Mouse (Mus musculus) intestine, embryonic 15.5 days (tissue): ENCODE measurements around the gene Carmil1. TPM values are rescaled to one million over a fixed set of nuclear protein-coding genes. Genes with fewer than 3 reads are reported as not detected.

Source experiments
- ATAC-seq: fragments of 200-750 bp; cut with Nextera tagmentation; 2 replicates; pipeline ENCODE4 v1.8.0; 2017; ENCODE audit warnings: moderate TSS enrichment, moderate library complexity
- H3K27ac ChIP-seq: fragments of 300-500 bp; sonication (generic); 2 replicates; pipeline ENCODE4 v1.5.1; 2015; ENCODE audit warnings: mild to moderate bottlenecking, inconsistent platforms
- H3K27me3 ChIP-seq: fragments of 300-500 bp; sonication (generic); replicated peaks from 2 replicates; pipeline ENCODE4 v1.6.1; 2015; ENCODE audit warnings: inconsistent platforms
- H3K36me3 ChIP-seq: fragments of 300-500 bp; sonication (generic); 2 replicates; pipeline ENCODE4 v1.6.1; 2015; ENCODE audit warnings: inconsistent platforms
- H3K4me1 ChIP-seq: fragments of 300-500 bp; sonication (generic); replicated peaks from 2 replicates; pipeline ENCODE4 v1.6.1; 2015; ENCODE audit warnings: inconsistent platforms
- H3K4me2 ChIP-seq: fragments of 300-500 bp; sonication (generic); replicated peaks from 2 replicates; pipeline ENCODE4 v1.6.1; 2015; ENCODE audit warnings: mild to moderate bottlenecking, inconsistent platforms
- H3K4me3 ChIP-seq: fragments of 300-500 bp; sonication (generic); replicated peaks from 2 replicates; pipeline ENCODE4 v1.5.1; 2015; ENCODE audit warnings: inconsistent platforms
- H3K9ac ChIP-seq: fragments of 300-500 bp; sonication (generic); 2 replicates; pipeline ENCODE4 v1.6.1; 2015; ENCODE audit warnings: inconsistent platforms
- H3K9me3 ChIP-seq: fragments of 300-500 bp; sonication (generic); 2 replicates; pipeline ENCODE4 v1.6.1; 2016; ENCODE audit warnings: inconsistent platforms
- WGBS: fragments of 180-500 bp; shearing (Covaris S2); methylation state at CpG from one replicate; pipeline ENCODE4 v1.1.7; 2015; 5-methylcytosine and 5-hydroxymethylcytosine counted together
- polyA plus RNA-seq: library from polyadenylated mRNA; unstranded; fragments of >200 nt; fragmentation: Nextera tagmentation; extraction: Ambion mirVana; gene quantifications from 2 replicates; pipeline ENCODE4 v1.2.1, GENCODE M21; 2015

The Carmil1 gene
- 40.0 and 40.3 TPM in 2 replicates for polyA plus RNA-seq

GRCm38 (mm10) chr13:24280439-24281431 is at the start of gene Carmil1:
Gene Carmil1 (minus strand): TSS chr13:24280795.
- no peaks in the 10 kb centered on the region for H3K9me3 ChIP-seq
- WGBS, result under 1% methylated on average over 95 of the region's 96 CpGs
- H3K4me2 ChIP-seq, result peak within 1 kb of the TSS; percentile 81
- H3K4me3 ChIP-seq, result peak within 1 kb of the TSS; percentile 86
- H3K4me1 ChIP-seq, result 0 out of 2 replicates have a peak, but pooled peaks cover 12% of the 10 kb centered on the region
- peak; percentile 98 for ATAC-seq
- peak within 1 kb of the TSS; percentile 83 for H3K9ac ChIP-seq
- no peaks in the 10 kb centered on the region for H3K36me3 ChIP-seq
- H3K27me3 ChIP-seq, result no peaks in the 10 kb centered on the region
- peak within 1 kb of the TSS; percentile 94 for H3K27ac ChIP-seq

DNA sequence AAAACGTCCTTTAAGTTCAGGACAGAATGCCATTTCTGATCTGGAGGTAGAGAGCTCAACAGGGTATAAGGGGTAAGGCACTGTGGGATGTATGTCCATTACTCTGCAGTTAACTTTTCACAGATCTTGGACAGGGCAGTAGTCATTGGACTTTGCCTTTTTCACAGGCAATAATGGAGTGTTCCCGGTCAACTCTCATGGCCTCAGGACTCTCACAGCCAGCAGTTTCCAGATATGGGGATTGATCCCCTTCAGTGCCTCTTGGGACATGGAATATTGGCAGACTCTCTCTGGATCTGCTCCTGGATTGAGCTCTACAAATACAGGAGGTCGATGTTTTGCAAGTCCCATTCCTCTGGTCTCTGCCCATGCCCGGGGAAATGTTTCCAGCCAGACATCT is 49.5 kb upstream of the Carmil1 start:
- no peak overlapping the region for H3K9ac ChIP-seq
- no peak overlapping the region for H3K4me2 ChIP-seq
- no peaks in the 10 kb centered on the region for H3K27me3 ChIP-seq
- H3K27ac ChIP-seq, result no peak overlapping the region
- 0 out of 2 replicates have a peak, but pooled peaks cover 4% of the 10 kb centered on the region for H3K4me1 ChIP-seq
- 76% methylated on average over 4 of the region's 4 CpGs for WGBS
- H3K36me3 ChIP-seq, result no peaks in the 10 kb centered on the region
- ATAC-seq, result no peak
- no peaks in the 10 kb centered on the region for H3K9me3 ChIP-seq
- no peak overlapping the region for H3K4me3 ChIP-seq

DNA sequence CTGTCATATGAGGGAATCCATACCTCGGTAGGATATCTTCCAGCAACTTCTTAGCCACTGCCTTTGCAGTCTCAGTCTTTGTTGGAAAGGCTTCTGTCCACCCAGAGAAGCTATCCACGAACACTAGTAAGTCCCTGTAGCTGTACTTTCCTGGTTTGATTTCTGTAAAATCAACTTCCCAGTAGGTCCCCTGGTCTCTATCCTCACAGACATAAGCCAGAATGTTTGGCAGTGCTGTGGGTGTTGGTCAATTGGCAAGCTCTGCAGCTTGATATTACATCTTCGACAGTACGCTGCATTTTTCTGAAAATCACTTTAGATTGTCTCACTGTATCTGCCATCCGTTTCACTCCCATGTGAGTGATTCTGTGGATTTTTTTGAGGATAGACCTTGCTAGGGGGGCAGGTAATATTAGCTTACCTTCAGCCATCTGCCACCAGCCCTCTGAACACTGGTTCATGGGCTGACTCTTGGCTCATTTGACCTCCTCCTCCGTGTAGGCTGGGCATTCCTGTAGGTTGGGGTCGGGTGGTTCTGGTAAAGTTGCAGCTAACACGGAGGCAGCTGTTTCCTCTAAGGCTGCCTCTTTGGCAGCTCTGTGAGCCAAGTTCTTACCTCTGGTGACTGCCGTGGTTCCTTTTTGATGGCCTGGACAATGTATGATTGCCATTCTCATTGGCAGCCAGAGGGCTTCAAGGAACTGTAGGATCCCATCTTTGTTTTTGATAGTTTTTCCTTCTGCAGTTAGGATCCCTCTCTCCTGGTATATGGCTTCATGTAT is 47.6 kb upstream of the Carmil1 start:
- Histone ChIP-seq H3K36me3 (no peaks in the 10 kb centered on the region), H3K4me1 (0 out of 2 replicates have a peak, but pooled peaks cover 4% of the 10 kb centered on the region), H3K4me3 (no peak overlapping the region), H3K9ac (no peak overlapping the region), H3K27ac (no peak overlapping the region), H3K4me2 (no peak overlapping the region), H3K27me3 (no peaks in the 10 kb centered on the region), H3K9me3 (no peaks in the 10 kb centered on the region)
- ATAC-seq, result no peak
- WGBS, result 71% methylated on average over 9 of the region's 9 CpGs

DNA sequence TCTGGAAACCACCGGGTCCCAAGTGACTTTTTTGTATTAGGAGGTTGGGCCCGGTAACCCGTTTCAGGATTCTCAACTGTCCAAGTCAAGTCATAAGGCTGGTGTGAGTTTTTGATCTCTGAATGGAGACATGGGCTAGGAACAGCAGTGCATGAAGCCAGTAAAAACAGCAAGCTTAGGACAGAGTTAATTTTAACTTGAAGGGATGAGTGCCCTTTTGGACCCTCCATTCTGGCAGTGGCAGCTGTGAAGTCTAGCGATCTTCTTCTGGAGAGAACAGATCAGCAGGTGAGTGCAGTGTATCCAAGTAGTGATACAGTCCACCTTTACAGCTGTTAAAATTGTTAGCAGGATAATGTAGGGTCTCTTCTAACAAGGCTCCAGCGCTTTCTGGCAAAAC is 46.6 kb upstream of the Carmil1 start, which contains the start of gene Cmah:
Cmah (plus strand) TSS at position 204 of the 400 bp plus-strand sequence.
- 0 out of 2 replicates have a peak, but pooled peaks cover 3% of the 10 kb centered on the region for H3K4me1 ChIP-seq
- H3K9ac ChIP-seq, result no peak within 1 kb of the TSS
- no peak within 1 kb of the TSS for H3K27ac ChIP-seq
- H3K27me3 ChIP-seq, result no peaks in the 10 kb centered on the region
- H3K36me3 ChIP-seq, result no peaks in the 10 kb centered on the region
- 72% methylated on average over 5 of the region's 5 CpGs for WGBS
- H3K9me3 ChIP-seq, result no peaks in the 10 kb centered on the region
- ATAC-seq, result no peak
- no peak within 1 kb of the TSS for H3K4me3 ChIP-seq
- no peak within 1 kb of the TSS for H3K4me2 ChIP-seq

DNA sequence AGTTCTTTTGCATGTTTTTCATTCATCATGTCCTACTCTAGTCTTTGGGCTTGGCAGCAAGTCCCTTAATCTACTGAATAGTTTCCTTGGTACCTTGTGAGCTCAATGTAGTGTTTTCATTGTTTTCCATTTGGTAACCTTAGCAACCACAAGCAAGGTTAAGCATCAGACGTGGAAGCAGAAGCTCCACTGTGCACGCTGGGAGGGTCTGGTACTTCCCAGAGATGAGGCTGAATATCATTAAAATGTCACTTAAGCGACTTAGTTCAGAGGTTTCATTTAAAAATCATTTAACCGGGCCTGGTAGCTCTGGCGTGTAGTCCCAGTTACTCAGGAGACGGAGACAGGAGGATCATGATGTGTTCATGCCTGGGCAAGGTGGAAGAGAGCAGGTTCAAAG is 40.7 kb upstream of the Carmil1 start:
- no peaks in the 10 kb centered on the region for H3K4me1 ChIP-seq
- H3K36me3 ChIP-seq, result no peaks in the 10 kb centered on the region
- H3K9me3 ChIP-seq, result no peaks in the 10 kb centered on the region
- WGBS, result 67% methylated on average over 6 of the region's 6 CpGs
- ATAC-seq, result no peak
- H3K27ac ChIP-seq, result no peak overlapping the region
- H3K27me3 ChIP-seq, result no peaks in the 10 kb centered on the region
- no peak overlapping the region for H3K9ac ChIP-seq
- no peak overlapping the region for H3K4me3 ChIP-seq
- H3K4me2 ChIP-seq, result no peak overlapping the region

- no peaks in the 10 kb centered on the region for H3K9me3 ChIP-seq
- H3K4me3 ChIP-seq, result no peak overlapping the region
- H3K36me3 ChIP-seq, result no peaks in the 10 kb centered on the region
- H3K27me3 ChIP-seq, result no peaks in the 10 kb centered on the region
- no peak overlapping the region for H3K27ac ChIP-seq
- WGBS, result 17% methylated on average over 4 of the region's 4 CpGs
- H3K4me1 ChIP-seq, result no peaks in the 10 kb centered on the region
- no peak for ATAC-seq
- H3K9ac ChIP-seq, result no peak overlapping the region
- H3K4me2 ChIP-seq, result no peak overlapping the region
These were observed 38.0 kb upstream of the Carmil1 start for GRCm38 (mm10) chr13:24318618-24319017.

DNA sequence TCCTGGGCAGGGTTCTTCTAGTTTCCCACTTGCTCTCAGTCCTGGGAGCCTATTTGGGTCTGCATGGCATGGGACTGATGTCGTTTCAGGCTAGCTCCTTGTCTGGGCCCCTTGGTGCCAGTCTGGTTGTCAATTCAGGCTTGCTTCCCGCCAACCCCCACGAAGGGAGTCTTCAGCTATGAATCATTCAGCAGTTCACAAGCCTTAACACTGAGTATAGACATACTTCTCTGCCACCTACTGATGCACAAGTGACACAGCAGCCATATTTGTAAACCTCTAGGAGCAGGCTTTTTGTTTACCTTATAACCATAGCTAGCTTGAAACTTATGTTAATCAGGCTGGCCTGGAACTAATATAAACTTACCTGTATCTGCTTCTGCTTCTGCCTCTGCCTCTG is 36.0 kb upstream of the Carmil1 start:
- H3K36me3 ChIP-seq, result no peaks in the 10 kb centered on the region
- H3K27ac ChIP-seq, result no peak overlapping the region
- no peaks in the 10 kb centered on the region for H3K27me3 ChIP-seq
- 70% methylated on average over 3 of the region's 3 CpGs for WGBS
- no peak overlapping the region for H3K9ac ChIP-seq
- ATAC-seq, result no peak
- H3K4me2 ChIP-seq, result no peak overlapping the region
- H3K4me1 ChIP-seq, result no peaks in the 10 kb centered on the region
- no peaks in the 10 kb centered on the region for H3K9me3 ChIP-seq
- H3K4me3 ChIP-seq, result no peak overlapping the region

- no peaks in the 10 kb centered on the region for H3K4me1 ChIP-seq
- H3K9me3 ChIP-seq, result no peaks in the 10 kb centered on the region
- no peak overlapping the region for H3K4me3 ChIP-seq
- no peak overlapping the region for H3K27ac ChIP-seq
- no peaks in the 10 kb centered on the region for H3K36me3 ChIP-seq
- 86% methylated on average over 8 of the region's 8 CpGs for WGBS
- no peak overlapping the region for H3K9ac ChIP-seq
- H3K27me3 ChIP-seq, result no peaks in the 10 kb centered on the region
- ATAC-seq, result no peak
- no peak overlapping the region for H3K4me2 ChIP-seq
These were observed 30.7 kb upstream of the Carmil1 start for GRCm38 (mm10) chr13:24311011-24311940.

DNA sequence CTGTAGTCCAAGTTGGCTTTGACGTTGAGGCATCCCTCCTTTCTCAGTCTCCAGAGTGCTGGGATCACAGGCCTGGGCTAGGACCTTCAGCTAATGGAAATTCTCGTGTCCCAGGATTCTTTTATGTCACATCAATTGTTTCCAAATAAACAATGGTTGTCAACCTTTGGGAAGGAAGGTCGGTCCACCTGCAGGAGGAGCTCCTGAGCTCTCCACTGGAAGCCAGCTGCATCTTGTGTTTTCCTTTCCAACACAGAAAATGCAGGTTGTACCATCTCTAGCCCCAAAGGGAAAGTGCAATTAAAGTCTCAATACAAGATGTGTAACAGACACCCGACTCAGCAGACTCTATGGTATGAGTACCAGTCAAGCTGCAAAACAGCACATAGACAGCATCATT is 25.7 kb upstream of the Carmil1 start:
- H3K9ac ChIP-seq, result no peak overlapping the region
- no peaks in the 10 kb centered on the region for H3K36me3 ChIP-seq
- H3K4me1 ChIP-seq, result no peaks in the 10 kb centered on the region
- H3K4me2 ChIP-seq, result no peak overlapping the region
- 54% methylated on average over 4 of the region's 4 CpGs for WGBS
- no peak for ATAC-seq
- no peaks in the 10 kb centered on the region for H3K27me3 ChIP-seq
- H3K4me3 ChIP-seq, result no peak overlapping the region
- H3K27ac ChIP-seq, result no peak overlapping the region
- H3K9me3 ChIP-seq, result no peaks in the 10 kb centered on the region

DNA sequence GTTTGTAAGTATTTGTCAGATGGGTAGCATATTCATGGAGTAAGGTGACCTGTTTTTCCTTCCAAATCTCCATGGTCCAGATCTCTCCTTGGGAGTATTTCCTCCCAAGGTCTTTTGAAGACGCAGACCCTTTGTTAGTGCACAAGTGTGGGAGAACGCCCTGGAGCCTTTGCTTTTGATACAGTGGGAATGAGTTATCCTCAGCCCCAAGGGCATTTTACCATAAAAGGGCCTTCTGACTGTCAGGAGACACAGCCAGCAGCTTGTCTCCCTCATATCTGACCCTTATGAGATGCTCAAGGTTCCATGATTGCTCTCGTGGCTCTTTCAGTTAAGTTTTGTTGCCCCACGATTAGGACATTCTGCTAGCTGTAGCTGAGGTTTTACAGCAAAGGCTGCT is 24.9 kb upstream of the Carmil1 start:
- no peak overlapping the region for H3K27ac ChIP-seq
- ATAC-seq, result no peak
- no peaks in the 10 kb centered on the region for H3K9me3 ChIP-seq
- no peak overlapping the region for H3K4me3 ChIP-seq
- H3K4me1 ChIP-seq, result no peaks in the 10 kb centered on the region
- H3K36me3 ChIP-seq, result no peaks in the 10 kb centered on the region
- no peak overlapping the region for H3K4me2 ChIP-seq
- H3K27me3 ChIP-seq, result no peaks in the 10 kb centered on the region
- H3K9ac ChIP-seq, result no peak overlapping the region
- 75% methylated on average over 4 of the region's 4 CpGs for WGBS

GRCm38 (mm10) chr13:24297252-24297651 is 16.7 kb upstream of the Carmil1 start:
- WGBS, result 15% methylated on average over 4 of the region's 4 CpGs
- no peak overlapping the region for H3K4me3 ChIP-seq
- ATAC-seq, result no peak
- H3K27me3 ChIP-seq, result no peaks in the 10 kb centered on the region
- no peaks in the 10 kb centered on the region for H3K9me3 ChIP-seq
- no peaks in the 10 kb centered on the region for H3K36me3 ChIP-seq
- no peak overlapping the region for H3K27ac ChIP-seq
- H3K4me1 ChIP-seq, result no peaks in the 10 kb centered on the region
- H3K4me2 ChIP-seq, result no peak overlapping the region
- no peak overlapping the region for H3K9ac ChIP-seq
